Comparison of ENCODE assay signal across 17 mouse cellular contexts in the genomic region with DNA sequence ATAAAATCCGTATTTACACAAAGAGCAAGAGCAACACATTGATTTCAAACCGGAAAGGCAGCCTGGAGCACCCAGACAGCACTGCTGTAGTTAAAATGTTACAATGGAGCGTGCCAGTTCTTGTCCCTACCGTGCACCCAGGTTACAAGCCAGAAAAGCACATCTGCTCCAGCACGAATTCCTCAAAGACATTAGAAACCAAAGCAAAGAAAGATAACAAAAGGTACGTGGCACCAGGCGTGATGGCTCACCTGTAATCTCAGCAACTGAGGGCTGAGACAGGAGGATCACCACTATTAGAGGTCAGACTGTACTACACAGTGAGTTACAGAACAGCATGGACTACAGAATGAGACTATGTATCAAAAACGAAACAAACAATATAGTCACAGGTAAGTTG. TPM values are rescaled to one million over a fixed set of nuclear protein-coding genes. Genes with fewer than 3 reads are reported as not detected.
DNase-seq lines count a peak whose midpoint lies in the region; ATAC-seq and TF ChIP-seq lines count a peak whose summit lies in the region.
"Had no signal": no experiment of that assay in that cellular context is flagged by ENCODE, and none has a peak within 500 bp of the region (broad histone marks: within the 10 kb centered on the region; RNA-seq: fewer than 3 reads in every experiment).

No protein-coding gene starts in this region.

- DNase-seq in forebrain, embryonic 14.5 days (ENCODE audit: low spot score), result no peak
- DNase-seq in liver, postnatal 0 days, result no peak
- no peak for DNase-seq in liver
- no peak for DNase-seq in cerebellum, adult 11-12 months
- no peak for DNase-seq in right cerebral cortex, postnatal 14 days
- DNase-seq: adrenal gland, postnatal 36 days; cerebellum, postnatal 25 days; kidney, postnatal 10 days; thymus, adult 18-20 months had no signal

- H3K4me2 ChIP-seq in forebrain, embryonic 14.5 days (ENCODE audit: low read length), result peak overlapping the region; percentile 68
- no peak overlapping the region; the same call in 1 of the 2 replicates for H3K4me2 ChIP-seq in forebrain, embryonic 15.5 days (replicated peaks)
- peak overlapping the region; percentile 46 for H3K4me2 ChIP-seq in liver, postnatal 0 days (ENCODE audit: low read depth, low read length)
- H3K4me2 ChIP-seq in intestine, embryonic 16.5 days (ENCODE audit: low read depth, low read length), result no peak overlapping the region
- H3K4me2 ChIP-seq: limb, embryonic 15.5 days; lung, embryonic 15.5 days had no signal

- no peak for TF ChIP-seq EP300 in liver, postnatal 0 days (IDR thresholded peaks at IDR 0.05; ENCODE audit: low read depth)

- H3K4me1 ChIP-seq in forebrain, embryonic 14.5 days (ENCODE audit: control insufficient read depth, insufficient read depth, low read length), result peaks cover 15% of the 10 kb centered on the region; the same call in 1 of the 2 replicates
- H3K4me1 ChIP-seq in forebrain, embryonic 15.5 days, result peaks cover 50% of the 10 kb centered on the region
- peaks cover 14% of the 10 kb centered on the region; the same call in 1 of the 2 replicates for H3K4me1 ChIP-seq in liver, postnatal 0 days (ENCODE audit: insufficient read depth)
- peaks cover 5% of the 10 kb centered on the region for H3K4me1 ChIP-seq in cortical plate, adult 2 months (ENCODE audit: control insufficient read depth, insufficient read depth, low read length)
- peaks cover 8% of the 10 kb centered on the region; the same call in 1 of the 2 replicates for H3K4me1 ChIP-seq in intestine, embryonic 16.5 days (ENCODE audit: control insufficient read depth, insufficient read depth, low read length)

- TF ChIP-seq POLR2A in cortical plate, adult 2 months (IDR thresholded peaks at IDR 0.05; ENCODE audit: extremely low read depth, insufficient read depth, low read length), result no peak

- H3K9me3 ChIP-seq in forebrain, embryonic 14.5 days (replicated peaks; ENCODE audit: control insufficient read depth, low read length), result no peaks in the 10 kb centered on the region
- no peaks in the 10 kb centered on the region for H3K9me3 ChIP-seq in forebrain, embryonic 15.5 days
- no peaks in the 10 kb centered on the region for H3K9me3 ChIP-seq in liver, postnatal 0 days (ENCODE audit: low read length)
- H3K9me3 ChIP-seq in intestine, embryonic 16.5 days (ENCODE audit: control insufficient read depth, low read length), result no peaks in the 10 kb centered on the region
- H3K9me3 ChIP-seq: limb, embryonic 15.5 days; lung, embryonic 15.5 days had no signal

- H3K27me3 ChIP-seq in forebrain, embryonic 14.5 days (replicated peaks; ENCODE audit: control insufficient read depth, insufficient read depth, low read length), result no peaks in the 10 kb centered on the region
- no peaks in the 10 kb centered on the region for H3K27me3 ChIP-seq in forebrain, embryonic 15.5 days
- H3K27me3 ChIP-seq in liver, postnatal 0 days (ENCODE audit: insufficient read depth, low read length), result no peaks in the 10 kb centered on the region
- H3K27me3 ChIP-seq in intestine, embryonic 16.5 days (replicated peaks; ENCODE audit: control insufficient read depth, insufficient read depth, low read length), result no peaks in the 10 kb centered on the region
- H3K27me3 ChIP-seq: limb, embryonic 15.5 days; lung, embryonic 15.5 days had no signal

- WGBS in forebrain, embryonic 14.5 days, result 86% methylated on average over 8 of the region's 8 CpGs
- 79% methylated on average over 8 of the region's 8 CpGs for WGBS in forebrain, embryonic 15.5 days
- 66% methylated on average over 8 of the region's 8 CpGs for WGBS in liver, postnatal 0 days (ENCODE audit: insufficient replicate concordance)
- WGBS in intestine, embryonic 16.5 days, result 55% methylated on average over 8 of the region's 8 CpGs

- H3K4me3 ChIP-seq in forebrain, embryonic 14.5 days (ENCODE audit: low read depth, low read length), result peak overlapping the region; percentile 10; the same call in 1 of the 2 replicates
- no peak overlapping the region for H3K4me3 ChIP-seq in forebrain, embryonic 15.5 days
- no peak overlapping the region for H3K4me3 ChIP-seq in liver, postnatal 0 days (ENCODE audit: low read depth, low read length)
- peak overlapping the region; percentile 13; the same call in 1 of the 2 replicates for H3K4me3 ChIP-seq in cortical plate, adult 2 months (ENCODE audit: insufficient read depth, low read length)
- no peak overlapping the region for H3K4me3 ChIP-seq in intestine, embryonic 16.5 days (ENCODE audit: low read length)
- H3K4me3 ChIP-seq: limb, embryonic 15.5 days; lung, embryonic 15.5 days; myocyte had no signal

- H3K9ac ChIP-seq in forebrain, embryonic 14.5 days (ENCODE audit: low read length), result 0 out of 2 replicates have a peak overlapping the region, but pooled peaks have one; percentile 40
- H3K9ac ChIP-seq in forebrain, embryonic 15.5 days (replicated peaks), result no peak overlapping the region
- H3K9ac ChIP-seq in liver, postnatal 0 days (replicated peaks), result no peak overlapping the region
- no peak overlapping the region for H3K9ac ChIP-seq in intestine, embryonic 16.5 days (ENCODE audit: low read depth, low read length)
- H3K9ac ChIP-seq: limb, embryonic 15.5 days; lung, embryonic 15.5 days had no signal

- ATAC-seq in forebrain, embryonic 14.5 days, result no peak
- no peak for ATAC-seq in forebrain, embryonic 15.5 days (replicated peaks)
- ATAC-seq in liver, postnatal 0 days, result no peak
- peak; percentile 14; the same call in 1 of the 2 replicates for ATAC-seq in intestine, embryonic 16.5 days
- ATAC-seq: activated CD4-positive, CD25-positive, alpha-beta regulatory T cell, adult 4 months; inflammation-experienced regulatory T-cells, adult 6 months had no signal

- H3K27ac ChIP-seq in forebrain, embryonic 14.5 days (ENCODE audit: low read depth, low read length), result no peak overlapping the region
- H3K27ac ChIP-seq in forebrain, embryonic 15.5 days (replicated peaks), result no peak overlapping the region
- no peak overlapping the region for H3K27ac ChIP-seq in liver, postnatal 0 days (ENCODE audit: low read depth)
- H3K27ac ChIP-seq in cortical plate, adult 2 months (ENCODE audit: insufficient read depth, low read length), result no peak overlapping the region
- H3K27ac ChIP-seq in intestine, embryonic 16.5 days (ENCODE audit: low read length), result no peak overlapping the region
- H3K27ac ChIP-seq: limb, embryonic 15.5 days; lung, embryonic 15.5 days had no signal

- peaks cover 49% of the 10 kb centered on the region for H3K36me3 ChIP-seq in forebrain, embryonic 14.5 days (ENCODE audit: control insufficient read depth, insufficient read depth, low read length)
- peaks cover 36% of the 10 kb centered on the region for H3K36me3 ChIP-seq in forebrain, embryonic 15.5 days
- H3K36me3 ChIP-seq in liver, postnatal 0 days (replicated peaks; ENCODE audit: insufficient read depth, low read length), result peaks cover 7% of the 10 kb centered on the region; the same call in 1 of the 2 replicates
- H3K36me3 ChIP-seq in intestine, embryonic 16.5 days (ENCODE audit: control insufficient read depth, insufficient read depth, low read length), result 0 out of 2 replicates have a peak, but pooled peaks cover 3% of the 10 kb centered on the region

- no peak for TF ChIP-seq CTCF in liver, postnatal 0 days (IDR thresholded peaks at IDR 0.05; ENCODE audit: low read depth)
- no peak for TF ChIP-seq CTCF in cortical plate, adult 2 months (IDR thresholded peaks at IDR 0.05; ENCODE audit: extremely low read depth, insufficient read depth, low read length)

RNA-seq across cellular contexts. Expression of a gene that starts 2.8 kb away (rescaled TPM):
- 116 and 164 TPM in 2 replicates for polyA plus RNA-seq in forebrain, embryonic 14.5 days (2014; fragmentation: Nextera tagmentation; extraction: Ambion mirVana)
- polyA plus RNA-seq in forebrain, embryonic 15.5 days (2015; fragmentation: Nextera tagmentation; extraction: Ambion mirVana), result 186 and 197 TPM in 2 replicates
- 4.8 and 5.7 TPM in 2 replicates for polyA plus RNA-seq in liver, postnatal 0 days (2015; fragmentation: Nextera tagmentation; extraction: Ambion mirVana)
- polyA plus RNA-seq in cortical plate, adult 2 months (2012; rRNA removed), result 63.6 and 64.0 TPM in 2 replicates
- polyA plus RNA-seq in intestine, embryonic 16.5 days (2015; fragmentation: Nextera tagmentation; extraction: Ambion mirVana), result 26.5 and 31.0 TPM in 2 replicates

RNA-seq across cellular contexts. Expression of a gene that starts 21.0 kb away (rescaled TPM):
- 12.7 and 23.2 TPM in 2 replicates for polyA plus RNA-seq in forebrain, embryonic 14.5 days (2014; fragmentation: Nextera tagmentation; extraction: Ambion mirVana)
- polyA plus RNA-seq in forebrain, embryonic 15.5 days (2015; fragmentation: Nextera tagmentation; extraction: Ambion mirVana), result 9.4 and 13.9 TPM in 2 replicates
- 0.02 and 0.04 TPM in 2 replicates for polyA plus RNA-seq in liver, postnatal 0 days (2015; fragmentation: Nextera tagmentation; extraction: Ambion mirVana)
- polyA plus RNA-seq in cortical plate, adult 2 months (2012; rRNA removed), result 246 and 252 TPM in 2 replicates
- polyA plus RNA-seq in intestine, embryonic 16.5 days (2015; fragmentation: Nextera tagmentation; extraction: Ambion mirVana), result 1.9 and 2.6 TPM in 2 replicates

Comparison
In these comparisons a context has a peak if more than half of its experiments do, and no peak if none do; other contexts are left out.
1. H3K4me2 ChIP-seq: peak in forebrain, embryonic 14.5 days (single experiment) and liver, postnatal 0 days (single experiment); none in forebrain, embryonic 15.5 days (single experiment) and intestine, embryonic 16.5 days (single experiment).
2. H3K4me3 ChIP-seq: peak in forebrain, embryonic 14.5 days (single experiment) and cortical plate, adult 2 months (single experiment); none in forebrain, embryonic 15.5 days (single experiment), liver, postnatal 0 days (single experiment) and intestine, embryonic 16.5 days (single experiment).
3. RNA of a gene that starts 21.0 kb away (polyA plus RNA-seq): 246 to 252 TPM in cortical plate, adult 2 months; 9.4 to 13.9 TPM in forebrain, embryonic 15.5 days, 12.7 to 23.2 TPM in forebrain, embryonic 14.5 days, 1.9 to 2.6 TPM in intestine, embryonic 16.5 days and 0.02 to 0.04 TPM in liver, postnatal 0 days; every median in the first group is over 10 times any median in the second.